Mouse (Mus musculus) left cerebral cortex, adult 18-20 months (tissue): ENCODE results near the gene Zfp663. TPM values are rescaled to one million over a fixed set of nuclear protein-coding genes. Genes with fewer than 3 reads are reported as not detected.

Source experiments
- DNase-seq, 2 experiments: peaks; one replicate each; pipeline ENCODE4 v3.0.0; 2021 to 2022; ENCODE audit warnings: low spot score in 2 of 2, mixed read lengths in 1 of 2
- total RNA-seq, 2 experiments: library from RNA; stranded (reverse); gene quantifications; 2 replicates each; pipeline ENCODE4 v1.2.3; 2021

Zfp663 gene
- total RNA-seq, 2 experiments from 2014 or later, result not detected

GRCm38 (mm10) chr2:165370348-165370747 lies 1.8 kb upstream of the Zfp663 start:
- DNase-seq, result no peak

DNA sequence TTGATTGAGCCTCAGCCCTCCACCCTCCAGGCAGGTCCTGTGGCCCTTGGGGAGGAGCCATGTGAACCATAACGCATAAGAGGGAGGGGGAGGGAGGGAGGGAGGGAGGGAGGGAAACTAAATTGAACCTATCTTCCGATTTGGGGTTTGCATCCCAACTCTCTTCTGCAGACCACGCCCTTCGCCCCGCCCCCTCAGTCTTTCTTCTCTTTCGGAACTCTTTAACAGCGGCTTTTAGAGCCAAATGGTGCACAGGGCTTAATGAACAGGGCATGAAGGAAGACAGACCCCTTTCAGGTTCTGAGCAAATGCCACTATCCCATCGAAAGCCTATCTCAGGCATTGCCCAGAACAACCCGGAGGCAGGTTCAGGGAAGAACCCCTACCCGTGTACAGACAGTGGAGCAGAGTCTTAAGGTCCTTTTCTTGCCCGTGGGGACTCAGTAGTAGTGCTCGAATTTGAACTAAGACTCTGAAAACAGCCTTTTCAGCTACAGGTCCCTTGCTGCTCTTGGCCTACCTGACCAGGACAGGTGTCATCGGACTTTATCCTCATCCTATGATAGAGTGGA lies 575 bp downstream of the Zfp663 start:
- no peak for DNase-seq

DNA sequence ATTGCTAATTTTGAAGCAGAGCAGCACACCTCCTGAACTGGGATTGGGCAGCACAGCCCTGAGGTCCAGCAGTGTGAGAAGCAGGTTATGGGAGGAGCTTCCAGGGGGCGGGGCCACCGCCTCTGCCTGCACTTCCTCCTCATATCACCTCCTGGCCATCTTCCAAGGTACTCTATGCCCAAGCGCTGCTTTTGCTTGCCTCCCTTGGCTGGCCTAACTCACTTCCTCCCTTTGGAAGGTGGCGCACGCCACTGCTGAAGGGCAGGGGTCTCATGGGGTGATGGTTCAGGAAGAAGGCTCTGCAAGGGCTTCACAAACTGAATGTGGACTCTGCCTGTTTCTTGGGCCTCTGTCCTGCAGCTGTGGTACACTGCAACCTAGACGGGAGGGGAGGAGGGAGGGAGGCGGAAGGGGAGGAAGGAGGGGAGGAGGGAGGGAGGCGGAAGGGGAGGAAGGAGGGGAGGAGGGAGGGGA lies 1.4 kb downstream of the Zfp663 start:
- DNase-seq, result no peak

- peak; percentile 65 to 68 for DNase-seq
These were observed 4.0 kb downstream of the Zfp663 start for GRCm38 (mm10) chr2:165364334-165365091.

- DNase-seq, result no peak
These were observed 5.2 kb downstream of the Zfp663 start for GRCm38 (mm10) chr2:165363282-165363681.

GRCm38 (mm10) chr2:165360861-165361260 lies 7.7 kb downstream of the Zfp663 start:
- DNase-seq, result peak; percentile 34 to 56

DNA sequence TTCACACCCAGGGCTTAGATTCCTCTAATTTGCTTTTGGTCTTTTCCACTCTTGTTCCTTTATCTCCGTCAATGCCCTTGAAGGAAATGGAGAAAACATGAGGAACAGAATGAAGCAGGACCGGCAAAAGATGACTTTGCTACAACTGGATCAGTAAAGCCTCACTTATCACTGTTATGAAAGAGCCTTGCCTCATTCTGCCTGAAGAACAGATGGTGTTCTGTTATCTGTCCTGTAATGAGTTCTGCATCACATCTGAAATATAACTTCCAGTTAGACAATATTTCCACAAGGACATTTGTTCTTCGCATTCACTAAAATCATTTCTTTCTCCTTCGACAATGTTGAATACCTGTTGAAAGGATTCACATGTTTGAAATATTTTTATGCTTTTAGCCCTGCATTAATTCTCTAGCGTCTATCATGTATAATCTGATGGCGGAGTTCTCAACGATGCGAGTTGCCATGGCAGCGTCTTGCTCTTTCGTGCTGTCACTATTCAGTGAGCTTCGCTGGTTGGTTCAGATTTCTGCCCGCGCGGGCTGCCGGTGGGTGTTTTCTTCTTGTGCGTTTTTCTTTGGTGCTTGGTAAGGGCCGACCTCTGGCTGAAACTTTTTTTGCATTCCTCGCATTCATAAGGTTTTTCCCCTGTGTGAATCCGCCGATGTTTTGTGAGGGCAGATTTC lies 16.6 kb downstream of the Zfp663 start:
- peak in 1 of 2 experiments; percentile 42 for DNase-seq

- peak; percentile 51 to 61 for DNase-seq
These were observed 19.1 kb downstream of the Zfp663 start for GRCm38 (mm10) chr2:165349466-165349865.

GRCm38 (mm10) chr2:165346180-165346579 lies 22.3 kb downstream of the Zfp663 start:
- no peak for DNase-seq

DNA sequence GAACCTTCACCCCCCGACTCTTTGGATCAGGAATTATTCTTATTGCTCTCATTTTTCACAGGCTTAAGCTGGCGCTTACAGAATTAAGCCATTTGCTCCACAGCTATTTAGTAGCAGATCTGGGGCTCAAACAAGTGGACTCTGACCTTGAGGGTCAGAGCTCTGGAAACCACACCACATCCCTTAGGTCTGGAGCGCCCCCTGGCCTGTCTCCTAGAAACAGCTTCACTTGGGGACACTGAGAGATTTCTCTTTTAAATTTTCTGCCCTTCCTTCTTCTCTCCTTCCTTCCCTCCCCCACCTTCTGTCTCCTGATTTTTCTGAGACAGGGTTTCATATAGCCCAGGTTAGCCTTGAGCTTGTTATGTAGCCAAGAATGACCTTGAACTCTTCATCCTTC lies 31.3 kb downstream of the Zfp663 start:
- DNase-seq, result peak in 1 of 2 experiments; percentile 46

DNA sequence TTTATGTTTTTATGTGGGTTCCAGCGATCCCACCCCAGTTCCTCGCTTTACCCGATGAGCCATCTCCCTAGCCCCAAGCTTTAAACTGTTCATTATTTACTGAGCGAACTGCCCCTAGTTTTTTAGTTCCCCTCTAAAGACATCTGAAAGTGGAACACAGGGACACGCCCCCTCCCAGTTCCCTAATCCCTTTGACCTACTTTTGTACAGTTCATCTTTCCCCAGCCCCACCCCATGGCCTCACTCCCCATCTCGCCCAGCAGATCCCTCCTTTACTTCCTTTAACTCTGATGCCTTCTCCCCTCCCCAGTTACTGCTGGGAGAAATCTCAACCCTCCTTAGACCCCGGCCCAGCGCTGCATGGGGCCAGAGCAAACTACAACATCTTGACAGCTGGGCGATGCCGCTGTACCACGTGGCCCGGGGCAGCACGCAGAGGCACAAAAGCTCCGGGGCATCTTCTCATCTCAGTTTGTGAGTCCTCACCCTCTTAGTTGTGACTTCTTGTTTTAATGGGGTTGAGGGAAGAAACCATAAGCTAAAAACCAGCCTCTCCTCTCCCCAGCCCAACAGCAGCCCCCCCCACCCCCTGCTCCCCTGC lies 35.8 kb downstream of the Zfp663 start:
- DNase-seq, result peak in 1 of 2 experiments; percentile 1

- no peak for DNase-seq
These were observed 38.8 kb downstream of the Zfp663 start for GRCm38 (mm10) chr2:165329703-165330102.

GRCm38 (mm10) chr2:165328746-165329145 lies 39.8 kb downstream of the Zfp663 start:
- no peak for DNase-seq

GRCm38 (mm10) chr2:165327386-165327785 lies 41.1 kb downstream of the Zfp663 start:
- no peak for DNase-seq

DNA sequence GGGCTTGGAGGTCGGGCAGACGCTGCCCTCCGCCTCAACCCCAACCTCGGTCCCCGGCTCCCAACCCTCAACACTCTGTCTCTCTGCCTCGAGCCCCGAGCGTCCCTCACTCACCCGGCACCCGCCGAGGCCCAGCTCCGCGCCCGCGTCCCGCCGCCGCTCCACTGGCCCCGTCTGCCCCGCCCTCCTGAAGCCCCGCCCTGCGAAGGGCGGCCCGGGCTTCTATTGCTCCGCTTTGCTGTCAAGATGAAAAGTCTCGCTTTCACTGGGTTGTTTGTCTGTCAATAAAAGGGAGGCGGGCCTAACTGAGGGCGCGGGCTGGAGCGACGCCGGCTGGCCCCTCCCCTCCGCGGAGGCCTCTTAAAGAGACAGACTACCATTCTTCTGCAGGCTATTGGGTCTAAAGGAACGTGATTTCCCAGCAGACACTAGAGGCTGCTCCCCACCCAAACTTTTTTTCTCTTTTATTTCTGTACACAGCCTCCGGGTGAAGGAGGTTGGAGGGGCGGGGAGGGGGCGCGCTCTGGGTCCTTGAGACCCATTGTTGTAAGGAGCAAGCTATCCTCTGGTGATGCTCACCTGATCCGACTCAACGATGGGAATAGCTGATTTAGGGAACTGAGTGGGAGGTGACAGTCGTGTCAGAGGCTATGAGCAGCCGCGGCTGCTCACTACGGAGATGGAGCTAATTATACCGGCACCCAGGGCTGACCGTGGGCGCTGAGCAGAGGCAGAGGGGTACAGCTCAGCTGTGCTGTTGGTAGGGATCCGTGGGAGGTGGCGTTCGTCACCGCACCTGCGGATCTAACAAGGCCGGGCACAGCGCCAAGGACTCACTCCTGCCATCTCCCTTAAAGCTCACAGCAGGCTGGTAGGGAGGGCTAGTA lies 42.0 kb downstream of the Zfp663 start, which contains the start of gene Elmo2:
Gene Elmo2, minus strand, starts transcription at position 176 of the 887 bp plus-strand sequence.
- peak; percentile 96 to 97 for DNase-seq

DNA sequence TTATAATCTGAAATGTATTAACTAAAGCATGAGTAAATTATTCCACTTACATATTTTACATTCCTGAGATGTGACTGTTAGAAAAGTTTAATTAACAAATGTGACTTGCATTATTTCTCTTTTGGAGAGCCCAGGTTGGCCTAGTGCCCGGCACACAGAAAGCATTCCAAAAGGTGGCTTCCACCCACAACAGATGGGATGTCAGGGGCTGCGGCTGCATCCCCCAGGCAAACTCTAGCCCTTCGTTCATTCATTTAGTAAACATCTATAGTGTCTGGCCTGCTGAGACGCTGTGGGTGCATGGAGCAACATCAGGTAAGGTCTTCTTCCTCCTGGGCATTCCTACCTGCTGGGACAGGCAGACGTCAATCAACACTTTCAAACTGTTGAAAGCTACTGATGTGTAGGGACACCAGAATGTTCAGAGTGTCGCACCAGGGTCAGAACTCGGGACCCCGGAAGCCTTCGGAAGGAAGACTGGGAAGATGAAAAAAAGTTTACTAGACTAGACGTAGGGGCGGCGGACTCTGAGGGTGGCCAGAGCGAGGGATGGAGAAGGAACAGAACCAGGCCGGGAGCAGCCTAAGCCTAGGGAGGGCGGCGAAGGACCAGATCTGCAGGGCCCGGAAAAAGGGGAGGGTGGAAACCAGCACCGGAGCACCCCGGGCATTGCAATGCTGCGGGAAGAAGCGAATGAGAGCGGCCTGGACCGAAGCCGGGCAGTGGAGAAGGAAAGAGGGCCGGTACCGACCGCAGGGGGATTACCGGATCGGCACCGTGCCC lies 42.8 kb downstream of the Zfp663 start:
- no peak for DNase-seq

DNA sequence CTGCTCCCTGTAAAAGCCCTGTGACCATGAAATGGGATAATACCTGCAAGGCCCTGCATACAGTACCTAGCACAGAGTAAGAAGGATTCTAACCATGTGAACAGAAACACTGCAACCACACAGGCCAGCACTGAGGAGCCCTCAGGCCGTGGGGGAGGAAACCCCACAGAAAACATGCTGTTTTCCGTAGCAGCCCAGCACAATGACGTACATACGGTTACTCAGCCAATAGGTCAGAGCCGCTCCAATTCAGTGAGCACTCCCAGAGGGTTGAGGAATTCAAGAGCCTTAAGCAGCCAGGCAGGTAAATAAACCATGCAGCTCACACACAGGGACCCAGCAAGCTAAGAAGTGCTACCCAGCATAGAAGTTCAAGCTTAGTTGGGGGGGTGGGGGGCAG lies 44.6 kb downstream of the Zfp663 start:
- no peak for DNase-seq

GRCm38 (mm10) chr2:165323484-165323883 lies 45.0 kb downstream of the Zfp663 start:
- peak in 1 of 2 experiments; percentile 25 for DNase-seq

- DNase-seq, result no peak
These were observed 46.4 kb downstream of the Zfp663 start for GRCm38 (mm10) chr2:165321981-165322735.
